Mouse (Mus musculus) cerebellum, postnatal 14 days (tissue): ENCODE data around the gene Casp6.
A peak's percentile ranks its signal among the peaks of the same experiment; 100 is the strongest.

Experiments
- DNase-seq, 2 experiments: peaks; one replicate each; pipeline ENCODE4 v3.0.0; 2021; ENCODE audit warnings: mixed read lengths in 2 of 2

Casp6 gene

GRCm38 (mm10) chr3:129925861-129926260 lies 24.6 kb downstream of the Casp6 start:
- no peak for DNase-seq

GRCm38 (mm10) chr3:129930213-129930778 lies 29.1 kb downstream of the Casp6 start:
- DNase-seq: no peak

- DNase-seq: peak; percentile 3 to 24
These were observed 31.2 kb downstream of the Casp6 start for GRCm38 (mm10) chr3:129932443-129932842.

GRCm38 (mm10) chr3:129936561-129936960 lies 35.3 kb downstream of the Casp6 start:
- DNase-seq: no peak

GRCm38 (mm10) chr3:129937848-129938247 lies 36.6 kb downstream of the Casp6 start:
- DNase-seq: no peak

GRCm38 (mm10) chr3:129939058-129939457 lies 37.8 kb downstream of the Casp6 start:
- no peak for DNase-seq

GRCm38 (mm10) chr3:129940780-129941179 lies 39.6 kb downstream of the Casp6 start:
- DNase-seq: no peak

- no peak for DNase-seq
These were observed 40.1 kb downstream of the Casp6 start for GRCm38 (mm10) chr3:129941291-129941690.

- no peak for DNase-seq
These were observed 42.6 kb downstream of the Casp6 start for GRCm38 (mm10) chr3:129943813-129944212.

GRCm38 (mm10) chr3:129946217-129946914 lies 45.1 kb downstream of the Casp6 start:
- no peak for DNase-seq

GRCm38 (mm10) chr3:129948359-129948758 lies 47.1 kb downstream of the Casp6 start:
- no peak for DNase-seq

- no peak for DNase-seq
These were observed 48.0 kb downstream of the Casp6 start for GRCm38 (mm10) chr3:129949158-129949773.

GRCm38 (mm10) chr3:129953296-129953695 lies 52.1 kb downstream of the Casp6 start:
- DNase-seq: no peak

- no peak for DNase-seq
These were observed 61.3 kb downstream of the Casp6 start for GRCm38 (mm10) chr3:129962533-129962932.
